Mouse (Mus musculus): ENCODE data around the gene Zfp872. TPM values are rescaled to one million over a fixed set of nuclear protein-coding genes. Genes with fewer than 3 reads are reported as not detected.
A peak's percentile ranks its signal among the peaks of the same experiment; 100 is the strongest.
"Not testable (repeated sequence)": the region's sequence is repeated elsewhere in the genome, so short reads cannot be mapped to it uniquely, and the experiment has no call there.

Zfp872 gene
- polyA plus RNA-seq (2014; fragmentation: Nextera tagmentation; extraction: Ambion mirVana), result 0.22 and 0.24 TPM in 2 replicates

- 17% methylated on average over 40 of the region's 43 CpGs for WGBS
- peak; percentile 87 for ATAC-seq (ENCODE audit: low read depth)
Measured at GRCm38 (mm10) chr9:22188025-22188611, at the start of gene Zfp872. Gene Zfp872 (plus strand): TSS chr9:22188090.

GRCm38 (mm10) chr9:22138480-22138879, 49.4 kb upstream of the Zfp872 start:
- H3K36me3 ChIP-seq (ENCODE audit: control insufficient read depth, insufficient read depth, low read length), result no peaks in the 10 kb centered on the region
- ATAC-seq (ENCODE audit: low read depth), result no peak
- no peak overlapping the region for H3K27ac ChIP-seq (replicated peaks; ENCODE audit: low read depth, low read length)
- 38% methylated on average over 2 of the region's 2 CpGs for WGBS
- no peaks in the 10 kb centered on the region for H3K4me1 ChIP-seq (ENCODE audit: control insufficient read depth, insufficient read depth, low read length)
- H3K9me3 ChIP-seq (ENCODE audit: control insufficient read depth, low read length), result no peaks in the 10 kb centered on the region
- no peaks in the 10 kb centered on the region; the same call in 1 of the 2 replicates for H3K27me3 ChIP-seq (replicated peaks; ENCODE audit: control insufficient read depth, insufficient read depth, low read length)
- no peak overlapping the region for H3K4me3 ChIP-seq (ENCODE audit: low read depth, low read length)
- H3K9ac ChIP-seq (ENCODE audit: low read depth, low read length), result no peak overlapping the region
- H3K4me2 ChIP-seq (ENCODE audit: low read depth, low read length), result no peak overlapping the region
- no peak for DNase-seq (ENCODE audit: low spot score)

More at GRCm38 (mm10) chr9:22188025-22188611, at the start of gene Zfp872:
- H3K27ac ChIP-seq (replicated peaks; ENCODE audit: low read depth, low read length), result no peak within 1 kb of the TSS
- peak; percentile 80 for DNase-seq (ENCODE audit: low spot score)
- H3K4me1 ChIP-seq (ENCODE audit: control insufficient read depth, insufficient read depth, low read length), result no peaks in the 10 kb centered on the region
- H3K9me3 ChIP-seq (ENCODE audit: control insufficient read depth, low read length), result peaks cover 14% of the 10 kb centered on the region; the same call in 1 of the 2 replicates
- H3K4me2 ChIP-seq (ENCODE audit: low read depth, low read length), result peak within 1 kb of the TSS; percentile 75
- no peaks in the 10 kb centered on the region for H3K27me3 ChIP-seq (replicated peaks; ENCODE audit: control insufficient read depth, insufficient read depth, low read length)
- peak within 1 kb of the TSS; percentile 61 for H3K9ac ChIP-seq (ENCODE audit: low read depth, low read length)
- no peaks in the 10 kb centered on the region for H3K36me3 ChIP-seq (ENCODE audit: control insufficient read depth, insufficient read depth, low read length)
- peak within 1 kb of the TSS; percentile 44 for H3K4me3 ChIP-seq (ENCODE audit: low read depth, low read length)

GRCm38 (mm10) chr9:22139746-22140145, 48.1 kb upstream of the Zfp872 start:
- no peaks in the 10 kb centered on the region for H3K4me1 ChIP-seq (ENCODE audit: control insufficient read depth, insufficient read depth, low read length)
- no peaks in the 10 kb centered on the region for H3K36me3 ChIP-seq (ENCODE audit: control insufficient read depth, insufficient read depth, low read length)
- H3K9me3 ChIP-seq (ENCODE audit: control insufficient read depth, low read length), result no peaks in the 10 kb centered on the region
- DNase-seq (ENCODE audit: low spot score) (no peak), ATAC-seq (ENCODE audit: low read depth) (no peak)
- H3K4me3 ChIP-seq (ENCODE audit: low read depth, low read length), result no peak overlapping the region
- no peak overlapping the region for H3K4me2 ChIP-seq (ENCODE audit: low read depth, low read length)
- H3K9ac ChIP-seq (ENCODE audit: low read depth, low read length), result no peak overlapping the region
- no peak overlapping the region for H3K27ac ChIP-seq (replicated peaks; ENCODE audit: low read depth, low read length)
- no peaks in the 10 kb centered on the region; the same call in 1 of the 2 replicates for H3K27me3 ChIP-seq (replicated peaks; ENCODE audit: control insufficient read depth, insufficient read depth, low read length)
- 88% methylated on average over 5 of the region's 5 CpGs for WGBS

- H3K4me1 ChIP-seq (ENCODE audit: control insufficient read depth, insufficient read depth, low read length), result no peaks in the 10 kb centered on the region
- H3K9me3 ChIP-seq (ENCODE audit: control insufficient read depth, low read length), result peaks cover 6% of the 10 kb centered on the region; the same call in 1 of the 2 replicates
- ATAC-seq (ENCODE audit: low read depth), result peak; percentile 62; the same call in 1 of the 2 replicates
- no peaks in the 10 kb centered on the region for H3K36me3 ChIP-seq (ENCODE audit: control insufficient read depth, insufficient read depth, low read length)
- DNase-seq (ENCODE audit: low spot score), result peak; percentile 83
- H3K27ac ChIP-seq (replicated peaks; ENCODE audit: low read depth, low read length), result no peak overlapping the region
- no peaks in the 10 kb centered on the region for H3K27me3 ChIP-seq (replicated peaks; ENCODE audit: control insufficient read depth, insufficient read depth, low read length)
- H3K4me2 ChIP-seq (ENCODE audit: low read depth, low read length), result no peak overlapping the region
- H3K9ac ChIP-seq (ENCODE audit: low read depth, low read length), result no peak overlapping the region
- 51% methylated on average over 17 of the region's 17 CpGs for WGBS
- no peak overlapping the region for H3K4me3 ChIP-seq (ENCODE audit: low read depth, low read length)
Measured at GRCm38 (mm10) chr9:22143108-22144037, 44.5 kb upstream of the Zfp872 start.

GRCm38 (mm10) chr9:22144304-22144965, 43.5 kb upstream of the Zfp872 start:
- 86% methylated on average over 7 of the region's 8 CpGs for WGBS
- no peaks in the 10 kb centered on the region for H3K27me3 ChIP-seq (replicated peaks; ENCODE audit: control insufficient read depth, insufficient read depth, low read length)

GRCm38 (mm10) chr9:22149426-22150248, 38.3 kb upstream of the Zfp872 start:
- peaks cover 6% of the 10 kb centered on the region; the same call in 1 of the 2 replicates for H3K9me3 ChIP-seq (ENCODE audit: control insufficient read depth, low read length)
- H3K4me3 ChIP-seq (ENCODE audit: low read depth, low read length), result no peak overlapping the region
- 77% methylated on average over 20 of the region's 20 CpGs for WGBS
- H3K9ac ChIP-seq (ENCODE audit: low read depth, low read length), result no peak overlapping the region
- H3K4me2 ChIP-seq (ENCODE audit: low read depth, low read length), result no peak overlapping the region
- H3K36me3 ChIP-seq (ENCODE audit: control insufficient read depth, insufficient read depth, low read length), result no peaks in the 10 kb centered on the region
- DNase-seq (ENCODE audit: low spot score), result no peak
- ATAC-seq (ENCODE audit: low read depth), result peak; percentile 60; the same call in 1 of the 2 replicates
- H3K27me3 ChIP-seq (replicated peaks; ENCODE audit: control insufficient read depth, insufficient read depth, low read length), result no peaks in the 10 kb centered on the region
- no peaks in the 10 kb centered on the region for H3K4me1 ChIP-seq (ENCODE audit: control insufficient read depth, insufficient read depth, low read length)
- no peak overlapping the region for H3K27ac ChIP-seq (replicated peaks; ENCODE audit: low read depth, low read length)

More at GRCm38 (mm10) chr9:22144304-22144965, 43.5 kb upstream of the Zfp872 start:
- Histone ChIP-seq H3K36me3 (ENCODE audit: control insufficient read depth, insufficient read depth, low read length) (no peaks in the 10 kb centered on the region), H3K4me3 (ENCODE audit: low read depth, low read length) (no peak overlapping the region), H3K27ac (replicated peaks; ENCODE audit: low read depth, low read length) (no peak overlapping the region), H3K4me1 (ENCODE audit: control insufficient read depth, insufficient read depth, low read length) (no peaks in the 10 kb centered on the region), H3K9ac (ENCODE audit: low read depth, low read length) (no peak overlapping the region), H3K4me2 (ENCODE audit: low read depth, low read length) (no peak overlapping the region), H3K9me3 (ENCODE audit: control insufficient read depth, low read length) (peaks cover 6% of the 10 kb centered on the region; the same call in 1 of the 2 replicates)
- DNase-seq (ENCODE audit: low spot score) (no peak), ATAC-seq (ENCODE audit: low read depth) (no peak)

- H3K4me3 ChIP-seq (ENCODE audit: low read depth, low read length); H3K27me3 ChIP-seq (replicated peaks; ENCODE audit: control insufficient read depth, insufficient read depth, low read length); H3K9me3 ChIP-seq (ENCODE audit: control insufficient read depth, low read length); H3K4me2 ChIP-seq (ENCODE audit: low read depth, low read length); ATAC-seq (ENCODE audit: low read depth); H3K36me3 ChIP-seq (ENCODE audit: control insufficient read depth, insufficient read depth, low read length); H3K27ac ChIP-seq (replicated peaks; ENCODE audit: low read depth, low read length); DNase-seq (ENCODE audit: low spot score); H3K9ac ChIP-seq (ENCODE audit: low read depth, low read length); H3K4me1 ChIP-seq (ENCODE audit: control insufficient read depth, insufficient read depth, low read length): not testable (repeated sequence)
- WGBS, result 89% methylated on average over 7 of the region's 7 CpGs
Measured at GRCm38 (mm10) chr9:22150249-22150693, 37.6 kb upstream of the Zfp872 start.

Measured in embryonic facial prominence, embryonic 14.5 days (tissue).